Mouse (Mus musculus): ENCODE results near the gene Pa2g4.
"Not testable (repeated sequence)": the region's sequence is repeated elsewhere in the genome, so short reads cannot be mapped to it uniquely, and the experiment has no call there.

Gene Pa2g4

DNA sequence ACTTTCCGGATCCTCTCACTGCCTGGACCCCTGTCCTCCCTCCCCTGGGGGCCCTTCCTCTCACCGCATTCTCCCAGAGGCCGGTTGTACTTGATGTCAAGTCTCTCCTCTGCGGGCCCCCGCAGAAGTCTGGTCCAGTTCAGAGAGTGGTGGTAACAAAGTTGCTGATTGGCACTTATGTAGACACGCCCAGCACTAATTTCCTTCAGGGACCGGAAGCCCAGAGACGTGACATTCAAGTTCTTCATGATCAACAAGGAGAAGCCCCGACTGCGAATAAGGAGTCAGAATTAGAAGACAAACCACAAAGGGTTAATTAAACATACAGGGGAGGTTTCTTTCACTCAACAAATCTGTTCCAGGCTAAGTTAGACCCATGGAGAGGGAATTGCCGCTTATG, 12.5 kb upstream of the Pa2g4 start:
- no peak for DNase-seq

DNA sequence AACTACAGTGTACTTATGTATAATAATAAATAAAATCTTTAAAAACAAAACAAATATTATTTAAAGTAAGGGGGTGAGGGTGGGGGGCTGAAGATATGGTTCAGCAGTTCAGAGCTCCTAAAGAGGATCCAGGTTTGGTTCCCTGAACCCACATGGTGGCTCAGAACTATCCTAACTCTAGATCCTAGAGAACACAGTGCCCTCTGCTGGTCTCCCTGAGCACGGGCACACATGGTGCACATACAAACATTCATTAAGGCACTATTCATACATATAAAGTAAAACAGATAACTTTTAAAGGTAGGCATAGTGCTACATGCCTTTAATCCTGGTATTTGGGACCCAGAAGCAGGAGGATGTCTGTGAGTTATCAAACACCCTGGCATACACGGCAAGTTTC, 9.3 kb upstream of the Pa2g4 start:
- DNase-seq: no peak

DNA sequence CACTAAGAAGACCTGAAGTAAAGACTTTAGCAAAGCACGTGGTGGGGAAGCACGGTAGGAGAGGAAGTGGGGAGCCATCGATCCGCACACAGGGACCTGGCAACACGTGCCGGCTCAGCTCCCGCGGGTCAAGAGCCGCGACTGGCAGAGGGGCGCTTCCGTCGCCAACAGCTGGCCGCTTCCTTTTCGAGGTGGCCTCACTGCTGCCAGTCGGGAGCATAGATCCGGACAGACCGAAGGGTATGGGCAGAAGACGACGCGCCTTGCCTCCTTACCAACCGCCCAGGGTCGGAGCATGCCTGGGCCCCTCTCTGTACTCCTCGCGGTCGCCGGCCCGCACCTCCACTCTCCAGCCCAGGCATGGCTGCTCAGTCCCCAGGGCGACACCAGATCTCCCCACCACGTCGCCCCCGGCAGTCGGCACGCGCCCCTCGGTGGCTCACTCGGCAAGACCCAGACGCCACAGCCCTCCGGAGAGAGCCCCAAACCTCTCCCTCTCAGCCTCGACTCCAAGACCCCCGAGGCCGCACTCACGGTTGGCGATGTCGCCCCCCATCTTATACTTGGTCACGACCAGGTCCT, 490 bp downstream of the Pa2g4 start:
- peak; percentile 52 for DNase-seq

DNA sequence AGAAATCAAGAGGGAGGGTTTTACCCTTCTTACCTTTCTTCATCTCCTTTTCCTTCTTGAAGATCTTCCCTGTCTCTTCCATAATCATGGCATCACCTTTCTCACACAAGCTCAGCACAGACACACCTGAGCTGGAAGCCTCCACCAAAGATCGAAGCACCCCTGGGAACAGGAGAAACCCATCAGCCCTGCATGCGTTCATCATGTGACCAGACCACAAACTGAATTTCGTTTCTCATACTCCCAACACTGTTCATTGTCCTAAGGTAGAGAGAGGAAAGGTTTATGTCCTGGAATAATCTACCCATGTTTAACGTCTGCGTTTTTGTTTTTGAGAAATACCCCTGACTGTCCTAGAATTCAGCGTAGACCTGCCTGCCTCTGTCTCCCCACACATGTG, 2.2 kb downstream of the Pa2g4 start:
- DNase-seq: no peak

DNA sequence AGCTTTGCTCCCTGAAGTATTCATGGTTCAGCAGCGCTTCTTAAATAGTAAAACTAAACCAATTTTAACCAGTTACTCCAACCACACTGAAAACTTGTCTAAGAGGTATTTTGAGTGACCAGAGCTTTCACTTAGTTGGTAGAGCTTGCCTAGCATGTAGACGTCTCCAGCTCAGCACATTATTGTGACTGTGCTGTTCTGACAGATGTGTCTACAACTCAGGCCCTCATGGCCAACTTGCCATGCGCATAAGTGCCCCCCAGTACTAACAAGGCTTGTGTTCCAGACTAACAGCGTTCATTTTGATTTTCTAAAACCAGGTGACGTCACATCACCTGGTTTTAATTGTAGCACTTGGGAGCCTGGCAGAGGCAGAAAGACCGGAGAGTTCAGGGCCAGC, 8.8 kb downstream of the Pa2g4 start:
- DNase-seq: no peak

DNA sequence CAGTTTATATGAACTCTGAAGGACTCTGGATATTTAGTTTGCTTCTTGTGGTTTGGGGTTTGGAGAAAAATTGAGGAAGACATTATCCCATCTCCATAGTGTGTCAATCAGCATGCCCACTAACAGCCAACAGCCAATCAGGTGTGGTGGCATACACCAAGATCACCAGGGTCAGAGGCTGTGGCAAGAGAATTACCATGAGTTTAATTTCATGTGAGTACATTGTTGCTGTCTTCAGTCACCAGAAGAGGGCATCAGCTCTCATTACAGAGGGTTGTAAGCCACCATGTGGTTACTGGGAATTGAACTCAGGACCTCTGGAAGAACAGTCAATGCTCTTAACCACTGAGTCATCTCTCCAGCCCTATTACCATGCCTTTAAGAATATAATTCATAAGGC, 9.5 kb downstream of the Pa2g4 start:
- peak; percentile 24 for DNase-seq

DNA sequence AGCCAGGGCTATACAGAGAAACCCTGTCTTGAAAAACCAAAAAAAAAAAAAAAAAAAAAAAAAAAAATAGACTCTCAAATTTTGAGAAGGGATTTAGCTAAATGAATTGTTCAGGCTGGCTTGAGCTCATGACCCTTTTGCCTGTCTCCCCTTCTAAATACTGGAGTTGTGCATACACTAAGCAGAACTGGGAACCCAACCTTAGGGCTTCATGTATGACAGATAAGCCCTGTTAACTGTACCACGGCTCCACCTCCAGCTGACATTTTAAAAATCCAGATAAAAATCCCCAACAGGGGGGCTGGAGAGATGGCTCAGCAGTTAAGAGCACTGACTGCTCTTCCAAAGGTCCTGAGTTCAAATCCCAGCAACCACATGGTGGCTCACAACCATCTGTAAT, 10.2 kb downstream of the Pa2g4 start:
- DNase-seq: not testable (repeated sequence)

DNA sequence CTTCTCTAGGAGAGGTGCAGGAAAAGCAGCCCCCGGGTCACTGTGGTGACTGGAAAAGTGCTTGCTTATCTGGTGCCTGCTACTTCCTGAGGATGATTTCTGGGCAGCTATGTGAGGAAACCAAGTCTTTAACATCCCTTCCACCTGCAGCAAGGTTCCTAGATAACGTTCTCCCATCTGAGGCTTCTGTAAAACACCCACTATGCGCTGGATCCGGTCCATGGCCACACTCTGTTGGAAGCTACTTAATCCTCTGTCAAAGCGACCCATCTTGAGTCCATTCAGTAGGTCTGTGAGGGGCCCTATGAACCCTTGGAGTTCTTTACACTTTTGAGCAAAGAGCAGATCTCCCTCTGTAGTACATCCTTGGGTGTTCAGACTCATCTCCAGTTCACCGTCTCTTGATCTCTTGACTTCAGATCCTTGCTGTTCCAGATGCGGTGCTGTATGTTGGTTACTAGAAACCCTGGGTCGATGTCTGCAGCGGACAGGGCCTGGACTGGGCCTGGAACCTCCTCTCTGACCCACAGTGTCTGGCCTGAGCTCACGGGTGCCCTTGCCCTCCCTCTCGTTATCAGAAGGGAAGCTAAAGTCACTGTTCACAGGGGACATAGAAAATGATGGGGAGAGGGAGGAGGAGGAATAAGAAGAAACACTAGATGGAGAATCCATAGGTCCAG, 15.5 kb downstream of the Pa2g4 start:
- not testable (repeated sequence) for DNase-seq

DNA sequence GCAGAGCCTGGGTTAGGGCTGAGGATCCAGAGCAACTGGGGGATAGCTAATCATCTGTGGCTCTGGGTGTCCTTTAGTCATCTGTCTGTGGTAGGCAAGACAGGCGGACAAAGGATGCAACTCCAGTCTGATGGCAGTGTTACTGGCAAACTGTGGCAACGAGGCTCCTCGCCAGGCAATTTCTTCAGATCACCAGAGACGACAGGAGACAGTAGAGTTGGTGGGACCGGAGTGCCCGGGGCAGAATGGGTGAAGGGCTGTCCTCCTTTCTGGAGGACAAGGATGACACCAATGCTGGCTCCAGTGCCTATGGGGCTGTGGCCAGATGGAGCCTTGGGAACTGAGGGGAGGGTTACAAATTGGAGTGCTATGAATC, 16.1 kb downstream of the Pa2g4 start:
- peak; percentile 11 for DNase-seq

DNA sequence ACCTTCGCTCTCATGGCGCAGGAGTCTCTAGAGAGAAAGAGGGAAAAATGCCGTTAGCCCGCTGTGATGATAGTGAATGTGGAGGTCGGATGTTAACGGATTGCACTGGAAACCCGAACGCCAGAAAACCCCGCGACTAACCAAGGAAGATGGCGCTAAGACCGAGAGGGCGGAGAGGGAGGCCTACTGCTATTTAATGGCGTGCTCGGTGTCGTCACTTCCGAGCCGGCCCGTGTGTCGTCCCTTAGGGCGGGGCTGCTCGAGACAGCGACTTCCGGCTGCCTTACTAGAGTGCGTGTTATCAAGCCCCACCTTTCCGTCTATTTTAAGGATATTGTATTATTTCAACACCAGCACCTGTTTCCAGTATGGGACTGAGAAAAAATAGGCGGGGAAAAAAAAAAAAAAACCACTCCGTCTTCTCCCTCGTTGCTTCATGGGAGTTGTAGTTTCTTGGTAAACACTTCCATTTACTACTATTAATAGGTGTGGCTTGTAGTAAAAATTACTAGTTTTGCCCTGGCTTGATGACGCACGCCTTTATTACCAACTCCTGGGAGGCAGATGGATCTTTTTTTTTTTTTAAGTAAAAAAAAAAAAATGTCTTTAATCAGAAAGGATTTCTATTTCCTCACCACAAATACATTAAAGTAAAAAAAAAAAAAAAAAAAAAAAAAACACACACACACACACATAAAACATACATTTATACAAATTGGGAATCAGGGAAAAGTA, 16.7 kb downstream of the Pa2g4 start, which contains the start of gene Rpl41:
TSS of gene Rpl41 (minus strand) at position 359 of the 735 bp plus-strand sequence.
- DNase-seq: peak; percentile 97

DNA sequence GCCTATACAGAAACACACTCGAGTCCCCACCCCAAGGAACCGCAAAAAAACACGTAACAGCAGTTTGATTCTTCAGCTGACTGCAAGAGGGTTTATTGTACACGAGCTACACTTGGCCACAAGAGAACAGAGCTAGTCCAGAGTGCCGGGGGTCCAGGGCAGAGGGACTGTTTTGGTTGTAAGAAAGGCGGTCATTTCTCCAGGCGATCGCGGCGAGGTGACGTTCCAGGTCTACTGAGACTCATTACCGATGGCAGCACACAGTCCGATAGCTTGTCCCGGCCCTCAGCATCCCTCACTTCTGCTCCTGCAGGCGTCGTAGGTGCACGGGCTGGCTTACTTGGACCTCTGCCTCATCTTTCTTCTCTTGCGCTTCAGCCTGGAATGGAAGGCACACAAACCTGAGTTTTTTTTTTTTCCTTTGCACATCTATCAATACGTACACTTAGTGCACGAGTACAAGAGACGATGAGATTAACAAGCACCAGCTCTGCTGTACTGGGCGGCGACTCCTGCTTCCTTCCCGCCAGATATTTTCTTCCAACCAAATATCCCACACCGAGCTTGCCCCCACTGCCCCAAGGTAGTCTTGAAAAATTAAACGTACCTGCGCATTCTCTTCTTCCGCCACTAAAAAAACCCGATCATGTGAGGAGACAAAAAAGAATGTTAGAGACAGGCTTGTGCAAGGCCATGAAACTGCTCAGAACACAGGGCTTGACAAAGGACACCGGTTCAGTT, 17.6 kb downstream of the Pa2g4 start:
- not testable (repeated sequence) for DNase-seq

DNA sequence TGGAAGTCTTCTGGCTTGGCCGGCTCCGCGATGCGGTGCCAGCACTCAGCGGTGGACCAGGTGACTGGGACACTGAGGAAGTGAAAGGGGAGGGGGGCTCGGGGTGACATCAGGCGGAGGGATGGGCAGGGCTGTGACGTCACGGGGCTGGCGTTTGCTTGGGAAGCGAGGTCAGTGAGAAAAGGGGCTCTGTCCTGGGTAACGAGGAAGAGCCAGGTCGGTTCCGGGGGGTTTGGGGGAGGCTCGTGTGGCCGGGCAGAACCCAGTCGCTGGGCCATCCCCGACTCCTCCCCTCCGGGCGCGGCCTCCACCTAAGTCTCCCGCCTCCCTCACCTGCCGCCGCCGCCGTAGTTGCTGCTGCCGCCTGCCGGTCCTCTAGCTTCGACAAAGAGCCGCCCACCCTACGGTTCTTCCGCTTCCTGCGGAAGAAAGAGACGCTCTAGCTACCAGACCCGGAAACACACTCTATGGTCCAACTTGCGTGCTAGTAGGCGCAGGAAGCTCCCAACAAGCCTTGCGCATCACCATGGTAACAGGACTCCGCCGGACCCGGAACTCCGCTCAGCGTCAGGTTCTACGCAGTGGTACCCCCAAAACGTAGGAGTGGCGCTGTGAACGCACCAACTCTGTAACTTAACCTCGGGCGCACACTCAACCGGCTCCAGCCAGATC, 18.3 kb downstream of the Pa2g4 start, which contains the start of gene Zc3h10:
TSS of gene Zc3h10 (minus strand) at position 414 of the 672 bp plus-strand sequence.
- peak; percentile 99 for DNase-seq

DNA sequence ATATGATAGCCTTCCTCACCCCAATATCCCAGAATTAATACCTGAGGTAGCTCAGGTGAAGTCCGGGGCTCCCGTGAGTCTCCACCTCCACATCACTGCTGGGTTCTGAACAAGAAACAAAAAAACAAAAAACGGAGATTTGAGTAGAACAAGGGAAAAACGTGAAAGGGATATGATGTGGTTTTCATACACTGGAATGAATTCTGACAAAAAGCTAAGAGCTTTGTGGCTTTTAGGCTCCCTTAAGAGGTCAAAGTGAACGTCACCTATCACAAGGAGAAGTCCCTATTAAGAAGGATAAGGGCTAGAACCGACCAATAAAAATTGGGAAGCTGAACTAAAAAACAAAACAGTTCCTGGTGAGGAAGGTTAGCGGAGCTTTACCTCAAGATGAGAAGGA, 19.0 kb downstream of the Pa2g4 start:
- DNase-seq: no peak

DNA sequence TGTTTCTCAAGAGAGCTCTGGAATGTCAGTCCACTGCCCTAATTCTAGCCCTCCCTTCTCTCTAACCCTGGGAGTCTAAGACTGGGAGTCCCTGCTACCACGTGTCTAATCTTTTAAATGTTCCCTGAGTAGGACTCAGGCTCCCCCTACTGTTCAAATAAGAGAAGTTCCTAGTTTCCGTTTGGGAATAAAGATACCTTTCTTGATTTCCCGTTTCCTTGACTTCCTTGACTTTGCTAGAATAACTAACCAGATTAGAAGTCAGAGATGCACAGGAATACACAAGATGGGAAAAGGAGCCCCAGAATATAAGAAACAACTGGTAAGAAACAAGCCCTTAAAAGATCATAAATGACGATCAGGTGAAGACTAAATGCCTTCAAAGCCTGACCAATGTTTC, 19.4 kb downstream of the Pa2g4 start:
- peak; percentile 84 for DNase-seq

DNA sequence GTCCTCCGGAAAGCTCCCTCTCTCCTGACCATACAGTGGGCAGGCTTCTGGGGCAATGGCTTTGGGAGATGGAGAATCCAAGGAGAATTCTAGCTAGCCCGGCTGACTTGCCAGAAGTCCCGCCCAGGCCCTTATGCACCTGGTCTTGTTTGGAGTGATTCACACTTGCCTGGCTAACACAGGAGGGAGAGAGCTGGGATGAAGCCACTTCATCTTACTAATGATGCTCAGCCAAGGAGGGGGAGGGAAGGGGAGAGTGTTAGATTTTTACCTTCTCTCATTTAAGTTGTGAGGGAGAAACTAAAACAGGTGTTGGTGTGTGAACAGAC, 20.3 kb downstream of the Pa2g4 start:
- DNase-seq: no peak

DNA sequence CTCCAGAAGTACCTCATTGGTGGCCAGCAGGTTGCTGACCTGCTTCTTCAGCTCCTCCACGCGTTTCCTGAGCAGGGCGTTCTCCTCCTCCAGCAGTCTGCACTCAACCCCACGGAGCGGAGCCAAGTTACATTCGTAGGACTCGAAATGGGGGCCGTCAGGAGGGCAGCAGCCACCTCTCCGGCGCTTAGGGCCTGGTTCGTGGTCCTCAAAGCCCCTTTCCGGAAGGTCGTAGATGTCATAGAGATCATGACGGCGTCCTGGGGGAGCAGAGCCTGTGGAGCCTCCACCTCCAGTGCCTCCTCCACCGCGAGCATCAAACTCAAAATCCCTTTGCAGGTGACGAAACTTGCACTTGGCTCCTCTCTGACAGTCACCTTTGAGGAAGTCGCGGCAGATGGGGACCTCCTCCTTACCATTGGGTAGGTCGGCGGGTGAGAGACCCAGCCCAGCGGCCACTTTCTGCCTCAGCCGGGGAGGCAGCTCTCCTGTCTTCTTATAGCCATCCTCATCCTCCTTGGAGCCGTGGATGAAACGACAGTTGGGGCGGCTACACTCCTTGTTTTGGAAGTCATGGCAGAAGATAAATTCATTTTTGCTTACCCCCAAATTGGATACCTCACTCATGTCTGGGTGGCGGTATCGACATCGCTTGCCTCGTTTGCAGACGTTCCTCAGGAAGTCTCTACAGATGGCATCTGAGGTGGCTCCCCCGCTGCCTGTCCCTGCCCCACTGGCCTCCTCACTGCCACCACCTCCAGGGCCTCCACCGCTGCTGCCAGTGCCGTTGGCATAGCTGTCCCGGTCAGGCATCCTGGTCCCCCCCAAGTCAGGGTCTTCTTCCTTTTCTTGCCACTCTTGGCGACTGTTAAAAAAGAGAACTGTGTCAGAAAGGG, 20.9 kb downstream of the Pa2g4 start:
- no peak for DNase-seq

DNA sequence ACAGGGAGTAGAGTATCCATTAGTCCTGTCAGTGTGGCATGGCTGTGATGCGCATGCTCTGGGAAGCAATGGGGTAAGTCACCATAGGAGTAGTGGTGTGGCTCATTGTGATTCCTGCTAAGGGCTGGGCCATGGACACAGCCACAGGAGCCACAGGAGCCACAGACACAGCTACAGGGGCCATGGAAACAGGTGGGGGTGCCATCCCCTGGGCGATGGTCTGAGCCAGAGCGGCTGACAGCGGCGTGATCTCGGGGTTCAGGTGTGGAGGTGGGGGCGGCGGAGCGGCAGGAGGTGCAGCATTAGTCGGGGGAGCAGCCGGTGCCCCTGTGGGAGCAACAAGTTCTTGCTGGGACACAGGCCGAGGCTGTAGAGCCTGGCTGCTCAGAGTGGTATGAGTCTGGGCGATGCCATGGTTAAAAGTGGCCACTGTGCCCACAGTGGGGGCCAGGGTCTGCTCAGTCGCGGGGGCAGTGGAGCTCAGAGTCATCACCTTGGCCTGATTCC, 21.6 kb downstream of the Pa2g4 start:
- no peak for DNase-seq

DNA sequence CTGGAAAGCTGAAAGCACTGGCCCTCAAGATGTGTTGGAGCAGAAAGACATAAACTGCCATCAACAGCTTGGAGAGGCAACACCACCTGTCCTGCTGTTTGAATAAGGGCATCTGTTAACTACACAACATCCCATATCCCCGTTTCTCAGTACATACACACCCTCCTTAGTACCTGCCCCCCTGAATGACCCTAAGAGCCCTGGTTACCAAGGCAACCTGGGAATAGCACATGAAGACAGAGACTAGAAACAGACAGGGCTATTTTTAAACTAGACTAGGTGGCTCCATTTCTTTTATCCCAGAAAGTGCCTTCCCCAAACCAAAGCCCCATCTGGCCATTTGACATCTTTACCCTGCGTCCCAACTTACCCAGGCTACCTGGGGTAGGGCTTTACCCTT, 22.7 kb downstream of the Pa2g4 start:
- no peak for DNase-seq

DNA sequence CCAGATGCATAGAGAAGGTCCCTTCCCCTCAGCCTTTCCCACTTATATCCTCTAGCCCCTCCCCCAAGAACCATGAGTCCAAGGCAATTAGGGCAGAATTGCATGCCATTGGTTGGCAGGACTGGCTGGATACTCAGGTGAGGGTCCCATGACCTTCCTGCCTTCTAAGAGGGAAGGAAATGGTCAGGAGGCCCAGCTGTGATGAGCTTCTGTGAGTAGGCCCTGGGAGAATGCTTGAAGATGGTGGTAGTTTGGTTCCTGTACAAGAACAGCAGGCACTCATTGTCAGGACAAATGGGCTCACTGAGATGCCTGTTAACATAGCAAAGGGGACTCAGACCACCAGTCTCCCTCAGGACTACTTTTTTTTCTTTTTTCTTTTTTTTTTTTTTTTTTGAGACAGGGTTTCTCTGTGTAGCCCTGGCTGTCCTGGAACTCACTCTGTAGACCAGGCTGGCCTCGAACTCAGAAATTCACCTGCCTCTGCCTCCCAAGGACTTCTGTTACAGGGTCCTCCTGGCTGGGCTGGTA, 27.4 kb downstream of the Pa2g4 start:
- DNase-seq: no peak

DNA sequence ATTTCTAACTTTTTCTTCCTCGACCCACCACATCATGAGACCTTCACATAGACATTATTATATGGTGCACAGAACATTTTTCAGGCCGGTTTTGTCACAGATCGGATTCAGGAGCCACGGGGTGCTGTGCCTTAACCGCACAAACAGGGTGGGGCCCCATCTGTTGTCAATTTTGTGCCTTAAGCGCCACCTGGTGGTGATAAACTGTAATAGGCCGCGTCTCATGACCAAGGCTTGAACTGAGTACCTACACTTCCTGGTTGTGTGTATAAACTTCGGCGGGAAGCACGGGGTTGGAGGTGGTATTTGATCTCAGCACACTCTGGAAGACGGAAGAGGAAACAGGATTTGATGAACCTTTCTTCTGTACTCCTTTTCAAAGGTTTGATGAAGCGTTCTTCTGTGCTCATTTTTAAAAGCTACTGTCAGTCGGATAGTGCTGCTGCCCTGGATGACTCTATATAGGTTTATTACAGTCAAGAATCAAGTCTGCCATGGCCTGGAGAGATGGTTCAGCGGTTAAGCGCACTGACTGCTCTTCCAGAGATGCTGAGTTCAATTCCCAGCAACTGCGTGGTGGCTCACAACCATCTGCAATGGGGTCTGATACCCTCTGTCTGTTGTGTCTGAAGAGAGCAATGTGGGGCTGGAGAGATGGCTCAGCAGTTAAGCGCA, 29.4 kb downstream of the Pa2g4 start:
- DNase-seq: peak; percentile 93

Data from retina, postnatal 1 day (tissue).